Mouse (Mus musculus) bone marrow, adult 2 months (tissue): ENCODE measurements at regions not wholly inside any gene's neighbourhood (a gene's known extent, or its start where the extent isn't known, plus 50 kb on each side); places are given as distances from the start of the nearest gene placed in this dataset.

Experiments
- H3K27ac ChIP-seq: fragments of 200-500 bp; 2 replicates; pipeline ENCODE4 v1.5.1; 2012; ENCODE audit warnings: low read depth, mild to moderate bottlenecking, control low read depth, inconsistent platforms, low read length; ENCODE audit not compliant: control insufficient read depth, poor library complexity, insufficient read depth
- H3K4me1 ChIP-seq: fragments of 200-500 bp; 2 replicates; pipeline ENCODE4 v1.6.1; 2011; ENCODE audit warnings: low read length; ENCODE audit not compliant: control insufficient read depth, insufficient read depth
- H3K4me3 ChIP-seq: fragments of 200-500 bp; replicated peaks from 2 replicates; pipeline ENCODE3; 2011; ENCODE audit warnings: mild to moderate bottlenecking, low read depth, low read length, control low read depth; ENCODE audit not compliant: control insufficient read depth
- CTCF ChIP-seq: fragments of 200-500 bp; IDR thresholded peaks from 2 replicates; pipeline ENCODE4 v1.5.1; 2011; ENCODE audit warnings: low read length, control low read depth; ENCODE audit not compliant: control insufficient read depth, insufficient read depth
- POLR2A ChIP-seq: fragments of 200-500 bp; IDR thresholded peaks from 2 replicates; pipeline ENCODE4 v1.6.1; 2011; ENCODE audit warnings: low read depth, mild to moderate bottlenecking, control low read depth, low read length, borderline replicate concordance; ENCODE audit not compliant: control insufficient read depth
- WGBS: fragments of 180-500 bp; shearing (Covaris S2); methylation state at CpG from one replicate; pipeline ENCODE4 v1.1.7; 2018; 5-methylcytosine and 5-hydroxymethylcytosine counted together

GRCm38 (mm10) chr13:99057293-99057588 is 72.9 kb upstream of the 1700024P04Rik start:
- 45% methylated on average over 3 of the region's 3 CpGs for WGBS

DNA sequence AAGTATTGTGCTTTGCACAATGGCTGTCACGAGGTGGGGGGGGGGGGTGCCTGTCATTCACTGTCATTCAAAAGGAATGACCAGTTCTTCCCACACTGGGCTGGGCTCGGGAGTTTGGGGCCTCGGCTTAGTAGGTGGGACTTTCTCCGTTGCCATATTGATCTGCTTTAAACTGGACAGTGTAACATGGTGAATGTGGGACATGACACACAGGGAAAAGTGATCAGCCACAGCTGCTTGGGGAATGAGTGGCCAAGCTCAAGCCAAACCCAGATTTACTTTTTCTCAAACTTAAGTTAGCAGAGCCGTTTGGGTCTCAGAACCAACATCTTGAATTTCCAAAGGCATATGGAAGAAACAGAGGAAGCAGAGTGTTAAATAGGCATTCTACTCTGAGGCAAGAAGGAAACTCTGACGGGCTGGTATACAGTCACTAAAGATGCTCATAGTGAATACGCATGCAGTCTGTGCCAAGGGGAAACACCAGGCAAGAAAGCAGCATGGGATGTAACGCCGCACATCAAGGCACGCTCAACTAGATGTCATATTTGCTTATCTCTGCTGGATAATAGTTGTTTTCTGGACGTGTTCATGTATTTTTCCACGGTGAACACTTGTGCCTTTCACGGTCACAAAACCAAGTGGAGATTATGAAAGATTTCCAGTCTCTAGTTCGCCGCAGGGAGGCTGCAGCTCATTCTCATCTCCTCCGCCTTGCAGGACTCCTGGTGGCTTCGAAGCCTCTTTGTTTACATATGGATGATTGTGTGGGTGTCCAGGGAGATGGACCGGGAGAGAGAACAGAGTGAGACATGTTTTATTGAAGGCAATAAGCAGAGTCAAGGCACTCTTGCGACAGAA is 72.3 kb upstream of the 1700024P04Rik start:
- H3K4me1 ChIP-seq, result peaks cover 4% of the 10 kb centered on the region; the same call in 1 of the 2 replicates
- 75% methylated on average over 19 of the region's 19 CpGs for WGBS
- H3K27ac ChIP-seq, result no peak overlapping the region
- no peak overlapping the region for H3K4me3 ChIP-seq
- no peak for TF ChIP-seq POLR2A
- TF ChIP-seq CTCF, result no peak

More at GRCm38 (mm10) chr13:99057293-99057588, 72.9 kb upstream of the 1700024P04Rik start:
- Histone ChIP-seq H3K4me1 (peaks cover 4% of the 10 kb centered on the region; the same call in 1 of the 2 replicates), H3K4me3 (no peak overlapping the region), H3K27ac (no peak overlapping the region)
- TF ChIP-seq POLR2A (no peak), CTCF (no peak)

DNA sequence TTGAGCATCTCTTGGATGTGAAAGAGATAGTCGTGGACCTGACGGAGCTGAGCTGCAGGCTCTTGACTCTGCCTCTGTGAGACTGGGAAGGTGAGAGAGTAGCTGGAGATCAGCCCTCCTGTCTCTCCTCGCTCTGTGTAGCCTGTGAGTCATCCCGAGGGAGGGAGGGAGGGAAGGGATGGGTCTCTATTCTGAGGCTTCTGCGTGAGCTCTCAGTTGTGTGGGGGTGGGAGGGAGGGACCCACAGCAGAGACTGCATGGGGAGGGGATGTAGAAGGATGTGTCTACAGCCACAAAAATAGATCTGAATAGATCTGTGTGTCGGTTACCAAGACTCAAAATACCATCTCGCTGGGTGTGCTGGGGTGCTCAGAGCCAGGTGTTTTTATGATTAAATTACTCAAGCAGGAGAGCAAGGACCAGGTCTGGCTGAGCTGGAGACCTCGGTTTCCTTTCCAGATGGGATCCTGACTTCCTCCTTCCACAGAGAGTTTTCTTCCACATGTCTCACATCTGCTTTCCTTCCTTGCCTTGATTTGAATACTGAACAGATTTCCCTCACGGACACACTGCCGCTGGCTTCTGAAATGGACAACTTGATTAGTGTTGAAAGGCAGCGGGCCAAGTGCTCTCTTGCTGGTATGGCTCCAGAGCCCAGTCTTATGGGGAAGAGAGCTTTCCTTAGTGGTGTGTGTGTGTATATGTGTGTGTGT is 71.4 kb upstream of the 1700024P04Rik start:
- WGBS, result 53% methylated on average over 11 of the region's 11 CpGs
- Histone ChIP-seq H3K4me1 (peaks cover 4% of the 10 kb centered on the region; the same call in 1 of the 2 replicates), H3K4me3 (no peak overlapping the region), H3K27ac (no peak overlapping the region)
- no peak for TF ChIP-seq CTCF
- no peak for TF ChIP-seq POLR2A

- no peak overlapping the region for H3K27ac ChIP-seq
- TF ChIP-seq POLR2A, result no peak
- TF ChIP-seq CTCF, result no peak
- WGBS, result 85% methylated on average over 1 of the region's 1 CpGs
- no peaks in the 10 kb centered on the region; the same call in 1 of the 2 replicates for H3K4me1 ChIP-seq
- H3K4me3 ChIP-seq, result no peak overlapping the region
Measured at GRCm38 (mm10) chr13:99052076-99052475, 67.7 kb upstream of the 1700024P04Rik start.

DNA sequence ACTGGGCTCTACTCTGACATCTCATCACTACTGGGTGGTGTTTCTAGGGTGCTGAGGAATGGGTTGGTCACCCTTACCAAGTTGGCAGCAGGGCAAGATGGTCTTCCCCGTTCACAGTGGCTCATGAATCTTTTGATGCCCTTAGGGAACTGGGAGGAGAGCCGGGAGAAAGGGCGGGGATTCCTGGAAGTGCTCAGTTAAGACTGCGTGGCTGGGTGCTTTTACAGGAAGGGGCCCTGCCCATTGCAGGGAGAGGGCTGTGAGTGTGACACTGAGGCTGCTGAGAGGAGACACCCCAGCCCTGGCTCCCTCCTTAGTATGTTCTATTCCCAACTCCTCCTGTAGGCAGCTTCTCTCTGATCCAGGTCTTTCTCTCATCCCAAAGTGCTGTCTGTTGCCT is 65.3 kb upstream of the 1700024P04Rik start:
- no peaks in the 10 kb centered on the region; the same call in 1 of the 2 replicates for H3K4me1 ChIP-seq
- H3K27ac ChIP-seq, result no peak overlapping the region
- no peak overlapping the region for H3K4me3 ChIP-seq
- WGBS, result 54% methylated on average over 4 of the region's 4 CpGs
- TF ChIP-seq POLR2A (no peak), CTCF (no peak)

DNA sequence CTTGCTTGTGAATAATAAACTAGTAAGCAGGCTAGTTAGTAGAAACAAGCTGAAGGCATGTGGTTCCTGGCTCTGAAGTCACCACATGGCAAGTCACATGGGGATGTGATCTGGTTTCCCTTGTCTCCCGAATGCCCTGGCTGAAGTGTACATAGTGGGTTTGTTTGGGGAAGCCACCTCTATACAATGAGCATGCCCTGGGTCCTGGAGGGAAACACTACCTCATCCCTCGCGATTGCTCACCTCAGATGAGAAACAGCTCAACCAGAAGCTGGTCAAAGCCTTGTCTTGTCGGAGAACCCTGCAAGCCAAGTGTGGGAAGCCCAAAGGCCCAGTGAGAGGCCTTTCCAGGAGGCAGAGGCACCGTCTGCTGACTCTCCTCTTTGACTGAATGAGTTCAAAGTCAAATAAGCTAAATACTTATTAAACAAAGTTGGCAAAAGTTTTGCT is 64.3 kb upstream of the 1700024P04Rik start:
- no peak for TF ChIP-seq POLR2A
- TF ChIP-seq CTCF, result no peak
- H3K27ac ChIP-seq, result no peak overlapping the region
- WGBS, result 77% methylated on average over 5 of the region's 5 CpGs
- no peaks in the 10 kb centered on the region; the same call in 1 of the 2 replicates for H3K4me1 ChIP-seq
- H3K4me3 ChIP-seq, result no peak overlapping the region

- Histone ChIP-seq H3K4me1 (no peaks in the 10 kb centered on the region; the same call in 1 of the 2 replicates), H3K27ac (no peak overlapping the region), H3K4me3 (no peak overlapping the region)
- 92% methylated on average over 7 of the region's 7 CpGs for WGBS
- no peak for TF ChIP-seq POLR2A
Measured at GRCm38 (mm10) chr13:99047219-99047618, 62.9 kb upstream of the 1700024P04Rik start.

DNA sequence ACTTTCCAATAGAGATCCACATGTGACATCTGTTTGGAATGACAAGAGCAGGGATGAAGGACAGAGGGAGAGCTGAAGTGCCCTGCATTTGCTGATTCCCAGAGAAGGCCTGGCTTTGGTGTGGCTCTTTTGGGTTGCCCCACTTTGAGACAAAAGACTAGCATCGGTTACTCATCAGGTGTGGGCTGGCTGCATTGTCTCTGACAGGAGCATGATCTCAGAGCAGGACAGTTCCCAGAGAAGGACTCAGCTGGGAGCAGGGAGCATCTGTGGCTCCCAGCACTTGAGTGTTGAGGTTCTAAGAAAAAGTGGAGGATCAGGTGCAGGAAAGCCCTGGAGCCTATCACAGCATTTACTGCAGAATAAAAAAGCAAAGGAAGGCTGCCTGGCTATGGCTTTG is 62.4 kb upstream of the 1700024P04Rik start:
- WGBS, result 90% methylated on average over 1 of the region's 1 CpGs
- H3K27ac ChIP-seq, result no peak overlapping the region
- H3K4me3 ChIP-seq, result no peak overlapping the region
- no peak for TF ChIP-seq POLR2A
- TF ChIP-seq CTCF, result no peak
- H3K4me1 ChIP-seq, result no peaks in the 10 kb centered on the region; the same call in 1 of the 2 replicates
